Mouse (Mus musculus) embryo, embryonic 9.5 days (tissue): ENCODE measurements around the gene Topaz1.

ENCODE experiments used
- DNase-seq: peaks from one replicate; pipeline ENCODE4 v3.0.0-alpha.2; 2017; ENCODE audit errors: extremely low spot score

The Topaz1 gene

DNA sequence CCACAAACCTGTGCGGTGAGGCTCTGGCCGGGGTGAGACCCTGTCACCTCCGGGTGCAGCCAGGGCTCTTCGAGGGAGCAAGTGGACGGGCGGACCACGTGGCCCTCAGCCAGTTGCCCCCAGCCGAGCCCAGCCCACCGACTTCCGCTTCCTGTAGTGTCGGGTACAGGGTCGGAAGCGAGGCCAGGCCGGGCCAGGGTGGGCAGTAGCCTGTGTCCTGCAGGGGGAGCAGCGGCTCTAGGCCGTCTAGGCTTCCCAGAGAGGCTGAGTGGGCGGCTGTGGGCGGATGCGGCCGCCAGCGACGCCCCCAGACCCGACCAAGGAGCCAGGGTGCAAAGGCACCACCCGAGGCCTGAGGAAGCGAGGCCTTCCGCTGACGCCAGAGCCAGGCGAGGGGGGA, at the start of gene Topaz1:
Gene Topaz1, plus strand, starts transcription at position 287 of the 400 bp plus-strand sequence.
- DNase-seq = no peak

DNA sequence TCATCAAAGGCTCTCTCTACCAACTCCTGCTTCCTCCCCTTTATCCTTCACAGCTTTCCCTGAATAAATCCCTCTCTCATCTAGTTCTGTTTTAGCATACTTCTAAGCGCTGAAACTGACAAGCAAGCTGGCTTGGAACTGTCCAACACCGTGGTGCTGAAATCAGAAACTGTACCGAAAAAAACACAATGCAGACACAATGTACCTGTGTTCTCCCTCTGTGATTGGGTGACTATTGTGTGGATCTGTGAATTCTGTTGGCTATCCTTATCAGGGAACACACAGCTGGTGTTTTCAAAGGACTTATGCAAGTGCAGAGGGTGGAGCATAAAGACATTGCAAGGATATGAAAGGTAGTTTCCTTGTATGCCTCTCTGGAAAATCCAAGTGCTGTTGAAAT, 45.3 kb upstream of the Topaz1 start:
- peak; percentile 46 for DNase-seq

DNA sequence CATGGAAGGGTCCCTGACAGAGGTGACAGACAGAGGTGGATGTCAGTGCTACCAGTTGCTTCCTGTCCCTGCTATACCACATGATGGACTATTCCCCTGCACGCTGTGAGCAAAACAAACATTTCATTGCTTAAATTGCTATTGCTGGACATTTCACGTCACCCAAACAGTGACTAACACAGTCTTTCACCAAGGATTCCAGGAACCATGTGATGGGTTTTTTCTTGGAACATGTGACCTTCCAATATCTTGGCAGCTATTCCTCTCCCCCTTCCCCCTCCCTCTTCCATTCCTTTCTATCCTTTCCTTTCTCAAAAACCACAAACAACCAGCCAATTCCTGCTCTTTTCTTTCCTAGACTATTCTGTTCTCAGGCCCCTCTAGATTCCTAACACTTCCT, 33.3 kb upstream of the Topaz1 start:
- no peak for DNase-seq

DNA sequence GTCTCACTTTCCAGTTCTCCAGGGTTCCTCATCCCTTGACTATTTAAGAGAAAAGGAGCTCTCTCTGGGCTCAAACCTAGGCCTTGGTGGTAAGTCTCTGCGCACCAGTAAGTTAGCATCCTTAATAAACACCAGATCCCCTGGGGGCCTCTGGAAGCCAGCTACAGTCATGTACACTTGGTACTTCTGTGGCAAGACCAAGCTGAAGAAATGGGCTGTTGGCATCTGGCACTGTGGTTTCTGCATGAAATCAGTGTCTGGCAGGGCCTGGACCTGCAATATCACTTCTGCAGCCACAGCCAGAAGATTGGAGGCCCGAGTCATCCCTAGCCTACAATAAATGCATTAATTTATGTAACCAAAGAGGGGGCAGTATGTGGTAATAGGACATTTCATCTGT, 32.1 kb upstream of the Topaz1 start:
- DNase-seq = no peak

DNA sequence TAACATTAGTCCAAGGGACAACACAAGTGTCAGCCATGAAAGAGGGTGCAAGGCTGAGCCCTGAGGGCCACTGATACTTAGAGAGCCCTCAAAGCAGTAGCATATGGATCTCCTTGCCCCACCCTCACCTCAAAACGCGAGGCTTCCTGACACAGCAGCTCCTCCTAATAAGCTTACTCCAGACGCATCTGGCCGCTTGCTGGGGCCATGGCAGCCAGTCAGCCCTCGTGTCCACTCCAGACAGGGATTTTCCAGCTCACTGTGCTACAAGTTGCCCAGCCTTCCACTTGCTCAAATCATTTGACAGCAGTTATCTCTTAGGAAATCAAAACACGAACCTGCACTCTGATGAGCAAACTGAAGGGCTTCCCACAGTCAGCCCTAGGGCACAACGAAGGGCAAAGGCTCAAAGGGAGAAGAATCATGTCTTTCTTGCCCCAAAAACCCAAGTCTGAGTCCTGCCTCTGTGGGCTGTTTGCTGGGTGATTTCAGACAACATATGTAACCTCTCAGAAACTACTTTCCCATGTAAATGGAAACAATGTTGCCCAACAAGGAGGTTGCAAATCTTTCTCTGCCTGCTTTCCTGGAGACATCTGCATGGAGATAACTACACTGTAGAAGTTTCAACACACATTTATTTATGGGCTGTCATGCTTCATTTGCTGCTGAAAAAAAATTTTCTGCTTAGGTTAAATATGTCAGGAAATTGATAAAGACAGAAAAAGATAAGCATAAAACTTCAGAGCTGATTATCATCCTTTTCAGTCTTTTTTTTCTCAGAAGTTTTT, 30.8 kb upstream of the Topaz1 start:
- DNase-seq = no peak

DNA sequence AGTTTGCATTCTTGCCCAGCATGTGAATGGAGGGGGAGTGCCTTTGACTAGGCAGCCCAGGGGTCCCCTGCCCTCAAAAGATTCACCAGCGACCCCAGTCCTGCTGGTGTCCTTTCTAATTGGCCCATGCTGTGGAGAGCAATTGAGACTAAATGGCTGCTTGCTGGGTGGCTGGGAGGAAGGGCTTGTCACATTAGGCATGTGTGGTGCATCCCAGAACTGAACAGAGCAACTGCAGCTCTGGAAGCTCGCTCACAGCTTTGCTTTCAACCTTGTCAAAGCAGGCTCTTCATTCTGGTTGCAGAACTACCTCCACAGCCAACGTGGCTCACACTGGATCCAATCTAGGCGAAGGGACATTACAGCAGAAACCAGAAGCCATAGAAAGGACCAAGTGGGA, 24.9 kb upstream of the Topaz1 start:
- no peak for DNase-seq

DNA sequence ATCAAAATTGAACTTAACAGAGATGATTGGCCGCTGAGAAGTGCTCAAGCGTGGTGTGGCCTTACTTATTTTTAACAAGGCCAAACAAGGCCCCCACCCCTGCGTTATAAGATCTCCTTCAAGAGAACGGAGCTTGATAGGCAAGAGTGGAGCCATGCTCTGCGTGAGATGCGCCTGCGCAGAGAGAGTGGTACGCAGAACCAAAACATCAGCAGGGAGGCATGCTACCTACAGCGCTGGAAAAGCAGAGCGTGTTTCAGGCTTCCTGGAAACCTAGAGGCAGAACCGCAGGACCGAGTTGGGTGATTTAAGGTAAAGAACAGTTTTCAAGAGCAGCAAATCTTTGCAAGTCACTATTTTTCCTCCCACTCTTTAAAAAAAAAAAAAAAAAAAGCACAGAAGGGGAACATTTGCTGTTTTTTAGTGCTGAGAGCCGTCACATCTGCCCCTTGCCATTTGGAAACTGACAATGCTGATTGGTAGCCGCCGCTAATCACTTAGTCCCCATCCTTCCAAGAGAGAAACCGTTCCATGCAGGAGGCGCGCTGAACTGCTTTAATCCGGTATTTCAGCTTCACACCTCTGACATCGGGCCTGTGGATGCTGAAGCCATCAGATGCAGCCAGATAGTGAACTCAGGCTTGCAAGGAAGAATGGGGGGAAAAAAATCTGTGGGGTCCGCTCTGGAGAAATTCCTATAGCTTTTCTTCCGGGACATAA, 21.9 kb upstream of the Topaz1 start:
- no peak for DNase-seq

DNA sequence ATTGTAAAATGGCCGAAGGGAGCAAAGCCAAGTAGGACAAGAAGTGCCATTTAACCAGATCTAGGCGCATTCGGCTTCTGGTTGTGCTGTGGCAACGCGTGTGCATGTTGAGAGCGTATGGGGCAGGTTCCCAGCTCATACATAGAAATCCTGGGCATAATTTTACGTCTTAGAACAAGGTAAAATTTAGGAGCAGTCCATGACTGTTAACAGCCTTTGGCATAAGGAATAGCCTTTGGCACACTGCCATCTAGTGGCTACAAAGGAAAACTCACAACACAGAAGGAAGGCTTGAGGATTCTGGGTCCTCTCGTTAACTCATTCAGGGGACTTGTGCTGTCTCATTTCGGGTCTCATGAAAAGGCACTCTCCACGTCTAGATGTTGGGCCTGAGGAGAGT, 17.6 kb upstream of the Topaz1 start:
- peak; percentile 48 for DNase-seq

DNA sequence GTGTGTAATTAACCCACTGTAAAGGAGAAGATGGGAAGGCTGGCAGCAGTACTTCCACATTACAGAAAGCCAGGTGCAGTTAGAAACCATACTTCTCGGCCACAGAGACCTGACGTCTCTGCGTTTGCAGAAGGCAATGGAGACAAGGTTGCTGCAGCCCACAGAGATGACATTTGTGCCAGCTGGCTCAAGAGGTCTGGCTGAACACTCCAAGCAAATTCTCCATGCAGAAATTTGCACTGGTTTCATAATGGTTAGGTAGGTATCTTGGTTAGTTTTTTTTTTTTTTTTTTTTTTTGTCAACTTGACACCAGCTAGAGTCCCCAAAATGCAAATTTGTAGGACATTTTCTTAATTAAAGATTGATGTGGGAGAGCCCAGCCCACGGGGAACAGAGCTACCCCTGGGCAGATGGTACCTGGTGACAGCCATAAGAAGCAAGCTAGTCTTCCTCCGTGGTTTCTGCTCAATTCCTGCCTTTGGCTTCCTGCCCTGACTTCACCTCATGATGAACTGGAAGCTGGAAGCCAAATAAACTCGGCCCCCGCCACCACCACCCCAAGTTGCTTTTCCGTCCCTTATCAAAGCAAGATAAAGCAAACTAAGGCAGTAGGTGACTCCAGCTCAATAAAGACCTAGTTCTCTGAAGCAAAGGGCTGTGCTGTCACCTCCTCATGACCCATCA, 14.9 kb upstream of the Topaz1 start:
- no peak for DNase-seq

DNA sequence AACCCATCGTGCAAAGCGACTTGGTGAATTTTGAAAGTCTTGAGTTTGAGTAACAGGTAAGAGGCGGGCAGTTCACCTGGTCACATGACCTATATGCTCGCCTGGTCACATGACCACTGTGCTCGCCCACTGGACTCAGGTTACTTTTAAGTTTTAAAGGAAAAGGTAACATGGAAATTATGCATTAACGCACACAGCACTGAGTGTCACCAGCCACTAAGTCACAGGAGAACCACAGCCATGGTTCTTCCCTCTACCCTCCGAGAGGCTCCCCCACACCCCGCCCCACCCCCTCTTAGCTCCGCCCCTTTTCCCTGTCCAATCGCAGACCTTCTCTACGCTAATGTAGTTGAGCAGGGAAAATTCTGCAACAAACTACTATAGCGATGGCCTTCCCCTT, 13.9 kb upstream of the Topaz1 start:
- DNase-seq = no peak

DNA sequence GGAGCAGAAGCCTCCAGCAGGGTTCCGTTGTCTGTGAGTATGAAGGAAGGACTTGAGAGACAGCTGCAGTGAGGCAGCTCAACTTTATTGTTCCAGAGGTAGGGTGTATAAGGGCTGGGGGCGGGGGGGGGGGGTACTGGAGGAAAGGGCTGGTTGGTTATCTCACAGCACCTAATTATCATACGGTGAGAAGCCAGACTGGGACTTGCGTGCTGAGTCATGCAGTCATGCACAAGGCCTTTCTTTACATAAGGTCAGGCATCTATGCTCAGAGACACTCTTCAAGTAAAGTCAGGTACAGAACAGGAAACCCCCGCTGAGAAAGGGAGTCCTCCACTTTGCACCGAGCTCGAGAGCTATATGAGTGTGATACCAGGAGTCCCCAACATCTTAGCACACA, 12.2 kb upstream of the Topaz1 start:
- DNase-seq = no peak

DNA sequence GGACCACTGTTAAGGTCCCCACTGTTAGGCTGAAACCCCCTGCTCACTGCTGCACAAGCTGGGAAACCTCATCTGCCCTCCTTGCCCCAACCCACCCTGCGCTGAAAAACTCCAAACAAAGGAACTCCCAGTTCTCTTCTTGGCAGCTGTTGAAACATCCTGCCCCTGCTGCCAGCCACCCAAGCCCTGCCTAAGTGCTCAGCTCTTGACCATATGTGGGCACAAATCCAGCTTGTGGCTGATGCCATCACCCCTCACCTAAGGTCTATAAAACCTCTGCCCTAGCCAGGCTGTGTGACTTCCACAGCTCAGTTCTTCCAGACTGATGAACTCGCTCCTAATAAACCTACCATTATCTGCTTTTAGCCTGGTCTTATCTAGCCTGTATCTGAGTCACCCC, 11.1 kb upstream of the Topaz1 start:
- DNase-seq = no peak

DNA sequence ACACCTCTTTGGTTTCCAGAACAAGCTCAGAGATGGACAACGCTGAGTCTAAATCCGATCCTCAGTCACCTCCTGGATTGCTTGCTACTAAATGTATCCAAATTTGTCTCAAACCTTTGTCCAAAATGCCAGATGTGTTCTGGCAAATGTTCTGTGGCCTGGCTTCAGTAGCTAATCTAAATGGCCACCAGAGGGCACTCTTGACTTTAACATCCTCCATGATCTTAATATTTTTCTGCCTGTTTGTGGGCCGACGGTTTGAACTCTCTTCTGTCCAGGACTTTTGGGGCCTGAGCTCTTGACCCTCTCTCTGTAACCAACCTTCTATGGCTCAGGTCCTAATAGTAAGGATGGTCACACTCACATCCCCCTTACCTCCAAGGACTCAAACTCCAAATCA, 10.4 kb upstream of the Topaz1 start:
- DNase-seq = peak; percentile 43

DNA sequence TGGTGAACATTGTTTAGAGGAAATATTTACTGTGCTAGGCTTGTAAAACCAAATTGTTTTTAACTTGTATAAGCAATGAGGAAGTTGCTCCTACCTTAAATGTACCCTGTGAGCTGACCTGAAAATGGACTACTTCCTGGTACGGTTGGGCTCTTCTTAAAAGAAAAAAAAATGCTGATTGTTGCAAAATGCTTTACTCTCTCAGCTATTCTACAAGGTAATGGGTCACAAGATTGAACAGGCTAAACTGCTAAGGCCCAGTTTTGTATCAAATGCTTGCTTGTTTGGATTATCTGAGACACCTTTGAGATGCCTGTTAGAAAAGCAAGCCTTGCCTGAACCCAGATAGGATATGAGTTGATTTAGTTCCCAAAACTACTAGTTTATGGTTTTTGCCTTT, 1.3 kb upstream of the Topaz1 start:
- DNase-seq = no peak

DNA sequence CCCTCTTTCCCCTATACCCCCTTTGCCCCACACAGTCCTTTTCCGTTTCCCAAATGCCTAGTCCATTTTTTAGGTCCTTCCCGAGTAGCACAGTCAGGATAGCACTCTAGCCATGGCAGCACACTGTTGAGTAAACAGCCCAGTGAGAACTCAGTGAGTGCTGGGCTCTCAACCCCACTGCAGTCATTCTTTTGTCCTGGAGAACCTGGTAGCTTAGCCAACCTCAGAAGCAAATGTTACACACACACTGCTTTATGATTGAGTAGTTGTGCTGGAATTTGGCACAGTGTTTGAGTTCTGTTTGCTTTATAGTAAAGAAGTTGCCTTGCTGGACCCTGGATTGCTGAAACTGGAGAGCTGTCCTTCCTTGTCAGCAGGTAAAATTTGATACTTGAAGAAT, 10.5 kb downstream of the Topaz1 start:
- DNase-seq = no peak

DNA sequence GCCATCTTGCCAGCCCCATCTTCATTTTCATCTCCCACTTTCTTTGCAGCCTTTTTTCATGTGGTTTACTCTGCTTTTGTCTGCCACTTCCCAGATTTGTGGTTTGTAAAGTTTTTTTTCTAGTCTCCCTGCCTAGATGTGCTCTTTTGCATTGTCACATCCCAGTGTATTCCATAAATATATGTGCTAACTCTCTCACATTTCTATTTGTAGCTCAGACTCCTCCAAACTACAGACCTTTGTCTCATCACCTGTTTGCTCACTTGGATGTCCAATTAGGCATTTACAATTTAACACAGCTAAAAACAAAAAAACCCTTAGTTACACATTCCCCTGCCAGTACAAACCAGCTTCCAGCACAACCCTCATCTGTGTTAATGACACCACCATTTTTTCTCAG, 13.0 kb downstream of the Topaz1 start:
- DNase-seq = no peak

DNA sequence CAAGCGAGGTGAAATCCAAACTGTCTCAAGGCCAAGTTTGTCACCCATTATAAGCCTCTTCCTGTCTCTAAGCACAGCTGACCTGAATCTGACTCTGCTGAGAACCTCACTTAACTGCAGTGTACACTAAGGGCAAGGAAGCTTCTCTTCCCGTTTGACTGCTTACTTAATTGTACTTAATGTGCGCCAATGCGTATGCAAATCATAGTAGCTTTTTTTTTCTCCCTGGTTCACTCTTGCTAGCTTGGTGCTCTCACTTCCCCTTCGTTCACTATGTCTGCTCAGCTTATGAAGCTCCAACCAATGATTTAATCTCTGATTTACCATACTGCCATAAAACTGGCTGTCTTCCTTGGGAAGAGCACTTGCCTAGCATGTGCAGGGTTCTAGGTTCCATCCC, 38.1 kb downstream of the Topaz1 start:
- no peak for DNase-seq

DNA sequence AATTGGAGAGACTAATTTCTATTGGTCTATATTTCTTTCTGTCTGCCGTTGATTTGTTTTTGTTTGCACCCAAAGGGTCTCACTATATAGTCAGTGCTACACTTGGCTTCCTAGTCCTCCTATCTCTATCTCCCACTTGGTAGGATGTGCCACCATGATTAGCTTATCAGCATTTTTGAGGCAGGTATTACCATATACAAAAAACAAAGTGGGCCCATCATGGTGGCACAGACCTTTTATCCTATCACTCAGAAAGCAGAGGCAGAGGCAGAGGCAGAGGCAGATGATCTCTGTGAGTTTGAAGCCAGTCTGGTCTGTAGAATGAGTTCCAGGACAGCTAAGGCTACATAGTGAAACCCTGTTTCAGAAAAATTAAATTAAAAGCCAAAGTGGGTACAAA, 39.4 kb downstream of the Topaz1 start:
- no peak for DNase-seq

DNA sequence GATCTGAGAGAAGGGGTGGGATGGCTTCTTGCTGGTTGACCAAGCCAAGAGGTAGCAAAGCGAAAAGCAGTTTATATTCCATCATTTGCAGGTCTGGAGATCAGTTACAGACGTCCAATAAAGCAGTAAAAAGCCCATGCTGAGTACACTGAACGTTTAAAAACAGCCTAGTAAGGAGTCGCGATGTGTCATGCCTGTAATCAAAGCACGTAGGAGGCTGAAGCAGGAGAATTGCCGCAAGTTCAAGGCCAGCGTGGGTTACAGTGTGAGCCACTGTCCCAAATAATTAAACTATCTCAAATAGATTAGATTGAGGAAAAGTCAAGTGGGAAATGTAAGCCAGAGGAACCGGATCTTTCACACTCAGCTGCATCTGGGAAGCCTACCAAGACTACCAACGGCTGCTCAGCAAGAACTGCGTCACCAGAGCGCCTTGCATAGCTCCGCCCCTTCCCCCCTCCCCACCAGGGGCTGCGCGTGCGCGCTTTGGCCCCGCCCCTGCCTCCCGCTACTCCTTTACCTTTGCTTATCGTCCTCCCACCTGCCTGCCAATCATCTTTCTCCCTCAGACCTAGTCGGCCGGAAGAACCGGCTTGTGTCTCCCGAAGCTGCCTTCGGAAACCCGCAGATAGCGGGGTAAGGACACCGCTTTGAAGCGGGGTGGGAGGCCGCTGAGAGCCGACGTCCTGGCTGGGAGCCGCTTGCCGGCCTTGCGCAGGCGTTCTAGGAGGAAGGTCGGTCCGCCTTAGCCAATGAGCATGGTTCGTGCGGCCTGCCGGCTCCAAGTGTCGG, 58.1 kb downstream of the Topaz1 start, which contains the start of gene Tcaim:
Gene Tcaim, plus strand, starts transcription at position 487 of the 792 bp plus-strand sequence.
- peak; percentile 95 for DNase-seq

DNA sequence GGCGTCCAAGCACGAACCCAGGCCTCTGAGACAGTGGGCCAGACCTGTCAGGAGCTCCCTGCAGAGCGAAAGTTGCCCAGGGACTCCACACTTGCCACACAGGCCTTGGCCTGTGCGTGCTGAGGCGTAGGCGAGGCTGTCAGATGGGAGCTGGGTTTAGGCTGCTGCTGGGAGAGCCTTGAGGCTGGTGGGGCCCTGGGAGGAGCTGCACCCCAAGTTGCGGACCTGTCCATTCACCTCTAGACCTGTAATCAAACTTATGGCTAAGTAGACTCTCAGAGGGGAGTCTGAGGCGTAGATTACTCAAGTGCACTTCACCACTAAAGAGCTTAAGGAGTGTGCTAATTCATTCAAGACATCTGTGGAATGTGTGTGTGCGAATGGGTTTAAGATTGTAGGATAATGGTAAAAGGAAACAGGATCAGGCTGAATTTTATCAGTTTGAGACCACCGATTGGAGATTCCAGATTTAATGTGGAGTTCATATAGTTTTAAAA, 58.7 kb downstream of the Topaz1 start:
- DNase-seq = no peak

DNA sequence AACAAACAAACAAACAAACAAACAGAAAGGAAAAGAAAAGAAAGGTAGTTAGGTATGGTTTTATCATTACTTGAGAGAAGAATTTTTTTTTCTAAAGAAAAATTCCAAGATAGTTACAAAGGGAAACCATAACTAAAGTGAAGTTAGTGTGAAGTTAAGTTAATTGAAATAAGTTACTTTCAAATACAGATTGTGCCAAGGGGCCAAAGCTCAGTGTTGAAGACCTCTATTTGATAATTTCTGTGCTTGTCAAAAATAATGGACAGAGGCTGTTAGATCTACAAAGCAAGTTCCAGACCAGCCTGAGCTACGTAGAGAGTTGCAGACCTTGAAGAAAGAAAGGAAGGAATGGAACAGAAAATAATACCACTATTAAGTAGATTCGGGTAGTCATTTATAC, 60.0 kb downstream of the Topaz1 start:
- DNase-seq = no peak

DNA sequence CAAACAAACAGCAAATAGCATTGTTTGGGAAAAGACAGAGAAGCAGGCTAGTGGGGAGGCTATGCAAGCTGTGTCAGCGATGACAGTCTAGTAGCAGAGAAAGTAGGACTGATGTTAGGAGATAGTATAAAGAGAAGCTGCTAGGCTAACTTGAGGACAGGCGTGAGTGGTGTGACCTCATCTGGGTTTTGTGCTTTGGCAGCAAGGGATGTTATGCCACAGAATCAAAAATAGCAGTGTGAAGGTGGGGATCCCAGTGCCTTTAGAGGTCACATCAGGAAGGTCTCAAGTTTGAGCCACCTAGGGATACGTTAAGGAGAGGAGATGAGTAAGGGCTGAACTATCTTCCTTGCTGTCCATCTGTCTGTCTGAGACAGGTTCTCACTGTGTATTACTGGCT, 63.1 kb downstream of the Topaz1 start:
- DNase-seq = no peak
